Comparison of ENCODE assay signal across 8 mouse cellular contexts in genomic region chr3:117868637-117869323, GRCm38 (mm10). TPM values are rescaled to one million over a fixed set of nuclear protein-coding genes. Genes with fewer than 3 reads are reported as not detected.
DNase-seq lines count a peak whose midpoint lies in the region; ATAC-seq and TF ChIP-seq lines count a peak whose summit lies in the region.

Snx7 (minus strand) TSS chr3:117868936.

- H3K27me3 ChIP-seq in Patski: no peaks in the 10 kb centered on the region
- H3K27me3 ChIP-seq in hindbrain, embryonic 11.5 days (ENCODE audit: control insufficient read depth, insufficient read depth, low read length): no peaks in the 10 kb centered on the region
- no peaks in the 10 kb centered on the region for H3K27me3 ChIP-seq in lung, embryonic 16.5 days (ENCODE audit: control insufficient read depth, insufficient read depth, low read depth, low read length)

- peak; percentile 55 for DNase-seq in Patski (ENCODE audit: low read depth, low spot score)
- DNase-seq in cerebellum, adult 9-11 months: peak; percentile 60
- DNase-seq in frontal cortex, postnatal 14 days (ENCODE audit: low spot score in 2 of 2): peak; percentile 65 to 74
- peak; percentile 85 for DNase-seq in hindbrain, embryonic 11.5 days (ENCODE audit: low spot score)
- peak; percentile 77 to 87 for DNase-seq in layer of hippocampus, postnatal 10 days (ENCODE audit: low spot score in 2 of 2)
- peak; percentile 75 for DNase-seq in ovary, postnatal 10 days (ENCODE audit: low spot score)
- peak; percentile 81 to 83 for DNase-seq in urinary bladder, adult 18-20 months (ENCODE audit: low spot score in 2 of 2)

- peak; percentile 99 for ATAC-seq in Patski
- peak; percentile 99 for ATAC-seq in hindbrain, embryonic 11.5 days (ENCODE audit: low FRiP score)
- peak; percentile 100 for ATAC-seq in lung, embryonic 16.5 days (ENCODE audit: low read depth)

- H3K9ac ChIP-seq in hindbrain, embryonic 11.5 days (ENCODE audit: low read depth, low read length): peak within 1 kb of the TSS; percentile 49
- H3K9ac ChIP-seq in lung, embryonic 16.5 days (ENCODE audit: low read length): peak within 1 kb of the TSS; percentile 86

- under 1% methylated on average over 40 of the region's 53 CpGs for WGBS in hindbrain, embryonic 11.5 days
- under 1% methylated on average over 47 of the region's 53 CpGs for WGBS in lung, embryonic 16.5 days

- POLR2A ChIA-PET in Patski (lab: Charles Lee): interaction anchor here (1.2 to 1.6 kb wide), 2 partner anchors 9 to 53 kb away, joined by 3 to 9 read pairs; no protein-coding TSS in a partner anchor

- H3K36me3 ChIP-seq in hindbrain, embryonic 11.5 days (ENCODE audit: control insufficient read depth, insufficient read depth, low read length): no peaks in the 10 kb centered on the region
- no peaks in the 10 kb centered on the region for H3K36me3 ChIP-seq in lung, embryonic 16.5 days (ENCODE audit: control insufficient read depth, insufficient read depth, low read length)

- in situ Hi-C loops in Patski (cut with MboI; ENCODE audit: low pct_unique_long_range_greater_than_20kb): loop anchor here (25.0 kb wide), 1 partner anchor 1644 kb away; no protein-coding TSS in a partner anchor

- CTCF ChIA-PET in Patski (lab: Charles Lee): interaction anchor here (1.0 to 2.2 kb wide), 6 partner anchors 8 to 29 kb away, joined by 3 to 8 read pairs (median 4); no protein-coding TSS in a partner anchor

- peak within 1 kb of the TSS; percentile 63 for H3K4me2 ChIP-seq in hindbrain, embryonic 11.5 days (replicated peaks; ENCODE audit: low read depth, low read length)
- H3K4me2 ChIP-seq in lung, embryonic 16.5 days (ENCODE audit: low read depth, low read length): peak within 1 kb of the TSS; percentile 67

- peak; percentile 79 for TF ChIP-seq CTCF in Patski (IDR thresholded peaks at IDR 0.05)

- H3K27ac ChIP-seq in hindbrain, embryonic 11.5 days (ENCODE audit: low read depth, low read length): 0 out of 2 replicates have a peak within 1 kb of the TSS, but pooled peaks have one; percentile 4
- H3K27ac ChIP-seq in lung, embryonic 16.5 days (ENCODE audit: low read length): peak within 1 kb of the TSS; percentile 91

- peak within 1 kb of the TSS; percentile 42 for H3K4me3 ChIP-seq in hindbrain, embryonic 11.5 days (ENCODE audit: low read depth, low read length)
- peak within 1 kb of the TSS; percentile 79 for H3K4me3 ChIP-seq in lung, embryonic 16.5 days (ENCODE audit: low read length)

- H3K9me3 ChIP-seq in hindbrain, embryonic 11.5 days (ENCODE audit: control insufficient read depth, low read length): no peaks in the 10 kb centered on the region
- no peaks in the 10 kb centered on the region for H3K9me3 ChIP-seq in lung, embryonic 16.5 days (ENCODE audit: control insufficient read depth, low read length)

- no peaks in the 10 kb centered on the region for H3K4me1 ChIP-seq in hindbrain, embryonic 11.5 days (replicated peaks; ENCODE audit: control insufficient read depth, insufficient read depth, low read length)
- peaks cover 7% of the 10 kb centered on the region; the same call in 1 of the 2 replicates for H3K4me1 ChIP-seq in lung, embryonic 16.5 days (replicated peaks; ENCODE audit: control insufficient read depth, insufficient read depth, low read length)

RNA-seq across cellular contexts. Expression of gene Snx7, which starts in this region (rescaled TPM):
- polyA plus RNA-seq in Patski (2021): 58.4 TPM
- 18.0 and 19.2 TPM in 2 replicates for polyA plus RNA-seq in hindbrain, embryonic 11.5 days (2014; fragmentation: Nextera tagmentation; extraction: Ambion mirVana)
- total RNA-seq in layer of hippocampus, postnatal 10 days (2021): 10 to 100 TPM; 32.0 to 34.9 TPM
- polyA plus RNA-seq in lung, embryonic 16.5 days (2015; fragmentation: Nextera tagmentation; extraction: Ambion mirVana): 64.7 and 66.3 TPM in 2 replicates

Comparison
In these comparisons a context has a peak if more than half of its experiments do, and no peak if none do; other contexts are left out.
1. Peak in every context shown above with its lines: DNase-seq, ATAC-seq, H3K4me3 ChIP-seq and H3K27ac ChIP-seq.